Mouse (Mus musculus) forebrain, postnatal 0 days (tissue): Measurements from ENCODE around the gene Snx29. TPM values are rescaled to one million over a fixed set of nuclear protein-coding genes. Genes with fewer than 3 reads are reported as not detected.

Experiments
- ATAC-seq: fragments of 200-750 bp; cut with Nextera tagmentation; 2 replicates; pipeline ENCODE4 v1.8.0; 2017; ENCODE audit warnings: mild to moderate bottlenecking, moderate library complexity
- DNase-seq: peaks from one replicate; pipeline ENCODE4 v3.0.0-alpha.2; 2015
- H3K27ac ChIP-seq: fragments of 300-500 bp; sonication (generic); 2 replicates; pipeline ENCODE4 v1.5.1; 2014; ENCODE audit warnings: low read depth, mild to moderate bottlenecking, antibody characterized with exemption, low read length, moderate library complexity, mixed read lengths
- H3K27me3 ChIP-seq: fragments of 300-500 bp; sonication (generic); 2 replicates; pipeline ENCODE4 v1.6.1; 2014; ENCODE audit warnings: mild to moderate bottlenecking, low read length, mixed read lengths; ENCODE audit not compliant: insufficient read depth
- H3K36me3 ChIP-seq: fragments of 300-500 bp; sonication (generic); 2 replicates; pipeline ENCODE4 v1.6.1; 2014; ENCODE audit warnings: mild to moderate bottlenecking, moderate library complexity; ENCODE audit not compliant: insufficient read depth
- H3K4me1 ChIP-seq: fragments of 300-500 bp; sonication (generic); 2 replicates; pipeline ENCODE4 v1.6.1; 2014; ENCODE audit warnings: antibody characterized with exemption; ENCODE audit not compliant: insufficient read depth
- H3K4me2 ChIP-seq: fragments of 300-500 bp; sonication (generic); 2 replicates; pipeline ENCODE4 v1.6.1; 2014; ENCODE audit warnings: low read depth, mild to moderate bottlenecking, moderate library complexity
- H3K4me3 ChIP-seq: fragments of 300-500 bp; sonication (generic); 2 replicates; pipeline ENCODE4 v1.5.1; 2014; ENCODE audit warnings: low read depth, low read length, mixed read lengths
- H3K9ac ChIP-seq: fragments of 300-500 bp; sonication (generic); 2 replicates; pipeline ENCODE4 v1.6.1; 2014; ENCODE audit warnings: mild to moderate bottlenecking
- H3K9me3 ChIP-seq: fragments of 300-500 bp; sonication (generic); 2 replicates; pipeline ENCODE4 v1.6.1; 2016; ENCODE audit warnings: low read length
- CTCF ChIP-seq: sonication (generic); IDR thresholded peaks from 2 replicates; pipeline ENCODE4 v1.5.1; 2016; ENCODE audit warnings: antibody characterized with exemption, control low read depth, low read depth
- WGBS: fragments of 180-500 bp; shearing (Covaris S2); extraction: QIAGEN DNeasy Blood & Tissue Kit; methylation state at CpG from one replicate; pipeline ENCODE4 v1.1.7; 2014; 5-methylcytosine and 5-hydroxymethylcytosine counted together
- polyA plus RNA-seq: library from polyadenylated mRNA; unstranded; fragments of >200 nt; fragmentation: Nextera tagmentation; extraction: Ambion mirVana; gene quantifications from 2 replicates; pipeline ENCODE4 v1.2.1, GENCODE M21; 2015
- total RNA-seq: library from RNA; depleted of rRNA; stranded (reverse); fragments of >200 nt; gene quantifications from 2 replicates; pipeline ENCODE4 v1.2.3, GENCODE M21; 2014

Snx29 gene
- total and polyA plus RNA-seq, 2 experiments from 2014 or later = 5.8 to 20.6 TPM

DNA sequence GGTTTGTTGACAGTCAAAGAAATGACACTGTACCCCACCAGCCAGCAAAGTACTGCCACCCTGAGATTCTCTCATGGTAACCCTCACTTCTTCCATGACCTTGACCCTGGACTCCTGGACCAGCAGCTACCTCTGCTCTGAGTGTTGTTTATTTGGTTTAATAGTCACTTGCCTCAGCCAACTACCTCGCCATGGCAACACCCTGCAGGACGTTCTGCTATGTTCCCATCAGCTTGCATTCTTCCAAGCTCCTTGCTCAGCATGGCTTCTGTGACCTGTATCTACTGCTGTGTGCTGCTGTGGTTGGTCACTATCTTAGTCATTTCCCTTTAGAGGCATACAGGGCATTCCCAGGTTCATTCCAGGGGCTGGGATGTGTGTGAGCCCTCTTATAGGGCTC, 266.6 kb downstream of the Snx29 start:
- Histone ChIP-seq H3K4me1 (no peaks in the 10 kb centered on the region), H3K27ac (no peak overlapping the region), H3K36me3 (no peaks in the 10 kb centered on the region), H3K27me3 (no peaks in the 10 kb centered on the region), H3K9me3 (no peaks in the 10 kb centered on the region), H3K4me2 (no peak overlapping the region), H3K9ac (no peak overlapping the region), H3K4me3 (no peak overlapping the region)
- ATAC-seq (no peak), DNase-seq (no peak)
- WGBS = 59% methylated on average over 2 of the region's 2 CpGs
- TF ChIP-seq CTCF = no peak

DNA sequence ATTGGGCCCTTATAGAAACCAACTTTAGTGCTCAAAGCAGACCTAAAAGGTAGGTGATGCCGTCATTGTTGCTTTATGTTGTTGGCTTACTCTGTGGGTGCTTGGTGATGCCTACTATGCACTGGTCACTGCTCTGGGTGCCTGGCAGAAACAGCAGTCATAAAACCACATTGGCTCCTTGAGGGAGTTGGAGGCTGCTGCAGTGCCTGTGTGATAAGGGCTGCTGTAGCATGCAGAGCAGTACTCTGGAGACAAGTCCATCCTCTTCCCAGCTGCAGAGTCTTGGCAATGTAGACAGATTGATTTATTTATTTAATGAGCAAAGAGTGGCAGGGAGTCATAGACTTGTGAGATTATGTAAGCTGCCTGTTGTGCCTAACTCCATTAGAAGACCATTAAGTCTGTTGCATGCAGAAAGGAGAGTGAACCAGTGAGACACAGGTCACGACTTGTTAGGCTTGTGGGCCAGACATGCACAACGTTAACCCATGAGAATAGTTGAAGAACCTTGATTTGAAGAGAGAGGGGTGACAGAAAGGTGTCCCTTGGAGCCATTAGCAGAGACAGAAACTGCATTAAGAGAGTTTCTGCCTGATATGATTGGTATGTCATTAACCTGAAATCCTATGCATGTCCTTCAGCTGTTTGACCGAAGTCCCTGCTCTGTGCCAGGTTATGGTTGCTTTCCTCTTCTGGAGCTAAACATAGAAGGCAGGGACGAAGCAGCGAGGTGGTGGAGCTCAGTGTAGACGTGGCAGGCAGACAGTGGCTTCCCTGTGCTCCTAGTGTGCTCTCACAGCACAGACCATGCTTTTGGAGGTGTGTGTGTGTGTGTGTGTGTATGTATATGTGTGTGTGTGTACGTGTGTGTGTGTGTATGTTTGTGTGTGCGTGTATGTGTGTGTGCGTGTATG, 267.3 kb downstream of the Snx29 start:
- 88% methylated on average over 10 of the region's 10 CpGs for WGBS
- Histone ChIP-seq H3K9ac (no peak overlapping the region), H3K4me2 (no peak overlapping the region), H3K4me3 (no peak overlapping the region), H3K27ac (no peak overlapping the region), H3K9me3 (no peaks in the 10 kb centered on the region), H3K36me3 (no peaks in the 10 kb centered on the region), H3K4me1 (no peaks in the 10 kb centered on the region), H3K27me3 (no peaks in the 10 kb centered on the region)
- ATAC-seq = peak; percentile 25; the same call in 1 of the 2 replicates
- no peak for DNase-seq
- TF ChIP-seq CTCF = no peak

DNA sequence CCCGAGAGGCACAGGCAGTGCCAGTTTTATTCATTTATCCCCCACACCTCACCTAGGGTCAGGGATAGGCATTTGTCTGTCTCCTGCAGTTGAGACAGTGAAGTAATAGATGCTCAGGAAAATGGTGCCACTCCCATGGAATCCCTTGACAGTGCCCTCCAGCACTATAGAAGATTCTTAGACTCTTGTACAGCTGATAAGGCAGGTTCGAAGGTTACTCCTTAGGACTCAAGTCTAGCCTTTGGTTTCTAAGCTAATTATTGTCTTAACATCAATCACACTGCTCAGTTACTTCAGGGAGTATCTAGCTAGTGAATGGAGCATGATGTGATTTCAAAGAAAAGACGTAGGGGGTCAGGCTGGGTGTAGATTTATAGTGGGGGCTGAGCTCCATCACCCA, 273.9 kb downstream of the Snx29 start:
- H3K4me1 ChIP-seq = no peaks in the 10 kb centered on the region
- no peak for ATAC-seq

DNA sequence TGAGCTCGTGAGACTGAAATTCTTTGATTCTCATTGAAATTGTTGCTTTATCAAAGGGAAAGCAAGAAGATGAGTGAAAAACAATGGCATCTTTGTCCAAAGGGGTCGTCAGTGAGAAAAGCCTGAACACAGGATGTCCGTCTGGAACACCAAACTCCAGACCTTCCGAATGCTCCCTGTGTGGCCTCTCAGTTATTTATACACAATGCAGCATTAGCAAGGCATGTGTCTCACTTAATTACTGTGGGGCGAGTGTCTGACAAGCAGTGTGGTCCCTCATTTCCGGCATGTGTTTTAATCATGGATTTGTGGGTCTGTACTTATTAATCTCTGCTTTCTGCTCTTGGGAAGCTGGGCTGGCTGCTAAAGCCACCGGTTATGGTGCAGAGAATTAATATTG, 275.1 kb downstream of the Snx29 start:
- ATAC-seq = no peak
- no peak for DNase-seq

More for the DNA sequence above, 273.9 kb downstream of the Snx29 start:
- H3K9me3 ChIP-seq = no peaks in the 10 kb centered on the region
- DNase-seq = no peak
- H3K4me3 ChIP-seq = no peak overlapping the region
- no peak overlapping the region for H3K4me2 ChIP-seq
- TF ChIP-seq CTCF = no peak
- no peaks in the 10 kb centered on the region for H3K36me3 ChIP-seq
- H3K27ac ChIP-seq = no peak overlapping the region
- H3K27me3 ChIP-seq = no peaks in the 10 kb centered on the region
- WGBS = 90% methylated on average over 3 of the region's 3 CpGs
- no peak overlapping the region for H3K9ac ChIP-seq

DNA sequence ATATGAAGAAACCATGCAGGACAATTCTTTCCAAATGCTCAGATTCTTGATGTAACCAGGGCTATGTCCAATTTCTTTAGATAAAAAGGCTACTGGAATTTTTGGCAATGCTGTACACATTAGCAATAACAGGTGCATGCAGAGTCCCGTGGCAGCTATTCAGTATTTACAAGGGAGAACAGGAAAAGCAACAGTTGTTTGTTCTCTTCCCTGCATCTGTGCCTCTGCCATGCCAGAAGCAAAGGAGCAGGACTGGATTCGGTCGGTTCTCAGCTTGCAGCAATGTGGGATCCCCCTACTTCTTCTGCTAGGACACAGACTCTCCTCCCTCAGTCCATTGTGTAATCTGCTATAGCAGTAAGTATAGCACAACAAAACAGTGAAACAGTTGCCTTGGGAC, 276.8 kb downstream of the Snx29 start:
- no peaks in the 10 kb centered on the region for H3K36me3 ChIP-seq
- no peak overlapping the region for H3K27ac ChIP-seq
- no peak overlapping the region for H3K9ac ChIP-seq
- 39% methylated on average over 3 of the region's 3 CpGs for WGBS
- ATAC-seq = peak; percentile 48
- no peak overlapping the region for H3K4me3 ChIP-seq
- H3K27me3 ChIP-seq = no peaks in the 10 kb centered on the region
- no peak for TF ChIP-seq CTCF
- no peak for DNase-seq
- no peaks in the 10 kb centered on the region for H3K4me1 ChIP-seq
- H3K4me2 ChIP-seq = no peak overlapping the region
- no peaks in the 10 kb centered on the region for H3K9me3 ChIP-seq

More for the DNA sequence above, 275.1 kb downstream of the Snx29 start:
- H3K27ac ChIP-seq = no peak overlapping the region
- no peaks in the 10 kb centered on the region for H3K4me1 ChIP-seq
- no peak overlapping the region for H3K4me3 ChIP-seq
- H3K4me2 ChIP-seq = no peak overlapping the region
- H3K9me3 ChIP-seq = no peaks in the 10 kb centered on the region
- no peaks in the 10 kb centered on the region for H3K27me3 ChIP-seq
- no peak for TF ChIP-seq CTCF
- H3K36me3 ChIP-seq = no peaks in the 10 kb centered on the region
- 26% methylated on average over 7 of the region's 7 CpGs for WGBS
- H3K9ac ChIP-seq = no peak overlapping the region

DNA sequence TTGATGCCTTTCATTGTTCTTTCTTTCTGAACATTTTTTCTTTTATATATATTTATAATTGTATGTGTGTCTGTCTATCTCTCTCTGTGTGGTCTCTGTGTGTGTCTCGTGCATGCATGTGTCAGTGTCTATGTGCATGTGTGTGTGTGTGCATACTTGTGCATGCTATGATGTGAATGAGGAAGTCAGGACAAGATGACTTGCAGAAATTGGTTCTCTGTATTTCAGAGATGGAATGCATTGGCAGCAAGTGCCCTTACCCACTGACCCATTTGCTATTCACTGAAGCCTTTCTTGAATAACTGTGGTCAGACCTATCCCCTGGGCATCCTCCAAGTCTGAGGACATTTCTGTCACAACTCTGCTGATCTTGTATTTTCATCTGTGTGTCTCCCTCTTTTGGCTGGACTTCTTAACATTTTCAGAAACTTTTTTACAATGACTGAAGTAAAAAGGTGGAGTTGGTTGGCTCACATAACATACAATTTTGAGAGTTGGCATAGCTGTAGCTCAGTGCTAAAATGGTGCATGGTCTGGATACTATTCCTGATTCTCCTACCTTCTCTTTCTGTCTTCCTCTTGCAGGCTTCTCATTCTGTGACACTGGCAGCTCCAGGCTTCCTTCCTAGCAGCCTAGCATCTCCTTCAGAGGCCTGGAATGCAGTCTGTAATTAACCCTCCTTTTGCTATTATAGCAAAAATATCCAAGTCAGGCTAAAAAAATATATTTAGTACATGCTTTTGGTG, 278.8 kb downstream of the Snx29 start:
- Histone ChIP-seq H3K4me3 (no peak overlapping the region), H3K4me2 (no peak overlapping the region), H3K36me3 (no peaks in the 10 kb centered on the region), H3K9ac (no peak overlapping the region), H3K4me1 (no peaks in the 10 kb centered on the region), H3K27ac (no peak overlapping the region), H3K27me3 (no peaks in the 10 kb centered on the region), H3K9me3 (no peaks in the 10 kb centered on the region)
- no peak for TF ChIP-seq CTCF
- WGBS = 93% methylated on average over 1 of the region's 1 CpGs
- ATAC-seq (no peak), DNase-seq (no peak)
